Mouse (Mus musculus): ENCODE measurements around the gene Tspan9. TPM values are rescaled to one million over a fixed set of nuclear protein-coding genes. Genes with fewer than 3 reads are reported as not detected.

Tspan9 gene
- polyA plus RNA-seq, 1 experiment from 2014 or later, result 102 TPM

GRCm38 (mm10) chr6:128043486-128043885 lies 99.9 kb downstream of the Tspan9 start:
- H3K27ac ChIP-seq, result no peak overlapping the region

GRCm38 (mm10) chr6:128041836-128042235 lies 101.6 kb downstream of the Tspan9 start:
- peak; percentile 47 for DNase-seq (ENCODE audit: low spot score)
- 31% methylated on average over 6 of the region's 6 CpGs for WGBS
- TF ChIP-seq CTCF (IDR thresholded peaks at IDR 0.05; ENCODE audit: low read depth), result no peak
- Histone ChIP-seq H3K27me3 (ENCODE audit: insufficient read depth, low read length) (no peaks in the 10 kb centered on the region), H3K9ac (ENCODE audit: low read depth, low read length) (no peak overlapping the region), H3K4me2 (ENCODE audit: low read length) (no peak overlapping the region), H3K4me1 (replicated peaks; ENCODE audit: insufficient read depth, low read length) (peaks cover 22% of the 10 kb centered on the region), H3K9me3 (replicated peaks; ENCODE audit: low read length) (no peaks in the 10 kb centered on the region), H3K36me3 (ENCODE audit: insufficient read depth, low read length) (no peaks in the 10 kb centered on the region), H3K4me3 (replicated peaks; ENCODE audit: low read depth, low read length) (no peak overlapping the region), H3K27ac (no peak overlapping the region)
- no peak; the same call in 1 of the 2 replicates for ATAC-seq (replicated peaks; ENCODE audit: low FRiP score, low read depth)

More at GRCm38 (mm10) chr6:128043486-128043885, 99.9 kb downstream of the Tspan9 start:
- Histone ChIP-seq H3K9ac (ENCODE audit: low read depth, low read length) (no peak overlapping the region), H3K4me1 (replicated peaks; ENCODE audit: insufficient read depth, low read length) (peaks cover 20% of the 10 kb centered on the region), H3K4me3 (replicated peaks; ENCODE audit: low read depth, low read length) (no peak overlapping the region), H3K4me2 (ENCODE audit: low read length) (no peak overlapping the region), H3K36me3 (ENCODE audit: insufficient read depth, low read length) (no peaks in the 10 kb centered on the region), H3K9me3 (replicated peaks; ENCODE audit: low read length) (no peaks in the 10 kb centered on the region), H3K27me3 (ENCODE audit: insufficient read depth, low read length) (no peaks in the 10 kb centered on the region)
- no peak for TF ChIP-seq CTCF (IDR thresholded peaks at IDR 0.05; ENCODE audit: low read depth)
- DNase-seq (ENCODE audit: low spot score) (no peak), ATAC-seq (replicated peaks; ENCODE audit: low FRiP score, low read depth) (no peak)
- WGBS, result 72% methylated on average over 6 of the region's 6 CpGs

- Histone ChIP-seq H3K27ac (no peak overlapping the region), H3K9me3 (replicated peaks; ENCODE audit: low read length) (no peaks in the 10 kb centered on the region), H3K9ac (ENCODE audit: low read depth, low read length) (no peak overlapping the region), H3K4me3 (replicated peaks; ENCODE audit: low read depth, low read length) (no peak overlapping the region), H3K4me2 (ENCODE audit: low read length) (no peak overlapping the region), H3K36me3 (ENCODE audit: insufficient read depth, low read length) (no peaks in the 10 kb centered on the region), H3K27me3 (ENCODE audit: insufficient read depth, low read length) (no peaks in the 10 kb centered on the region), H3K4me1 (replicated peaks; ENCODE audit: insufficient read depth, low read length) (peaks cover 36% of the 10 kb centered on the region)
- no peak for TF ChIP-seq CTCF (IDR thresholded peaks at IDR 0.05; ENCODE audit: low read depth)
- 74% methylated on average over 9 of the region's 9 CpGs for WGBS
- DNase-seq (ENCODE audit: low spot score), result peak; percentile 16
- no peak for ATAC-seq (replicated peaks; ENCODE audit: low FRiP score, low read depth)
Measured at GRCm38 (mm10) chr6:128039077-128039766, 104.2 kb downstream of the Tspan9 start.

GRCm38 (mm10) chr6:128038568-128038967 lies 104.8 kb downstream of the Tspan9 start:
- no peaks in the 10 kb centered on the region for H3K27me3 ChIP-seq (ENCODE audit: insufficient read depth, low read length)
- ATAC-seq (replicated peaks; ENCODE audit: low FRiP score, low read depth), result no peak
- WGBS, result 59% methylated on average over 6 of the region's 6 CpGs
- DNase-seq (ENCODE audit: low spot score), result peak; percentile 55
- H3K4me3 ChIP-seq (replicated peaks; ENCODE audit: low read depth, low read length), result no peak overlapping the region
- no peak for TF ChIP-seq CTCF (IDR thresholded peaks at IDR 0.05; ENCODE audit: low read depth)
- peaks cover 38% of the 10 kb centered on the region for H3K4me1 ChIP-seq (replicated peaks; ENCODE audit: insufficient read depth, low read length)
- H3K4me2 ChIP-seq (ENCODE audit: low read length), result no peak overlapping the region
- no peaks in the 10 kb centered on the region for H3K9me3 ChIP-seq (replicated peaks; ENCODE audit: low read length)
- H3K36me3 ChIP-seq (ENCODE audit: insufficient read depth, low read length), result no peaks in the 10 kb centered on the region
- H3K9ac ChIP-seq (ENCODE audit: low read depth, low read length), result no peak overlapping the region
- H3K27ac ChIP-seq, result no peak overlapping the region

- ATAC-seq (replicated peaks; ENCODE audit: low FRiP score, low read depth), result no peak
- DNase-seq (ENCODE audit: low spot score), result no peak
- Histone ChIP-seq H3K4me1 (replicated peaks; ENCODE audit: insufficient read depth, low read length) (peaks cover 21% of the 10 kb centered on the region; the same call in 1 of the 2 replicates), H3K9ac (ENCODE audit: low read depth, low read length) (no peak overlapping the region), H3K4me3 (replicated peaks; ENCODE audit: low read depth, low read length) (no peak overlapping the region), H3K9me3 (replicated peaks; ENCODE audit: low read length) (no peaks in the 10 kb centered on the region), H3K27ac (no peak overlapping the region), H3K4me2 (ENCODE audit: low read length) (no peak overlapping the region), H3K36me3 (ENCODE audit: insufficient read depth, low read length) (no peaks in the 10 kb centered on the region), H3K27me3 (ENCODE audit: insufficient read depth, low read length) (no peaks in the 10 kb centered on the region)
- 73% methylated on average over 9 of the region's 9 CpGs for WGBS
- TF ChIP-seq CTCF (IDR thresholded peaks at IDR 0.05; ENCODE audit: low read depth), result no peak
Measured at GRCm38 (mm10) chr6:128036597-128036996, 106.8 kb downstream of the Tspan9 start.

- Histone ChIP-seq H3K4me3 (replicated peaks; ENCODE audit: low read depth, low read length) (peak overlapping the region; percentile 50), H3K9ac (ENCODE audit: low read depth, low read length) (no peak overlapping the region), H3K27me3 (ENCODE audit: insufficient read depth, low read length) (no peaks in the 10 kb centered on the region), H3K4me2 (ENCODE audit: low read length) (peak overlapping the region; percentile 94), H3K9me3 (replicated peaks; ENCODE audit: low read length) (no peaks in the 10 kb centered on the region), H3K27ac (no peak overlapping the region), H3K4me1 (replicated peaks; ENCODE audit: insufficient read depth, low read length) (peaks cover 19% of the 10 kb centered on the region; the same call in 1 of the 2 replicates), H3K36me3 (ENCODE audit: insufficient read depth, low read length) (no peaks in the 10 kb centered on the region)
- no peak for ATAC-seq (replicated peaks; ENCODE audit: low FRiP score, low read depth)
- peak; percentile 62 for DNase-seq (ENCODE audit: low spot score)
- WGBS, result 5% methylated on average over 4 of the region's 4 CpGs
- peak; percentile 48; the same call in 1 of the 2 replicates for TF ChIP-seq CTCF (IDR thresholded peaks at IDR 0.05; ENCODE audit: low read depth)
Measured at GRCm38 (mm10) chr6:128035930-128036309, 107.5 kb downstream of the Tspan9 start.

Measured in kidney, postnatal 0 days (tissue).